Mouse (Mus musculus): ENCODE data around the gene Plppr5. TPM values are rescaled to one million over a fixed set of nuclear protein-coding genes. Genes with fewer than 3 reads are reported as not detected.
A peak's percentile ranks its signal among the peaks of the same experiment; 100 is the strongest.

Gene Plppr5
- polyA plus RNA-seq (2016; fragmentation: Nextera tagmentation; extraction: Ambion mirVana): 0.92 and 1.1 TPM in 2 replicates

- H3K27me3 ChIP-seq (replicated peaks): peaks cover 18% of the 10 kb centered on the region
- WGBS: 23% methylated on average over 20 of the region's 20 CpGs
- peak; percentile 49 for ATAC-seq (ENCODE audit: low FRiP score, low read depth)
- no peaks in the 10 kb centered on the region for H3K9me3 ChIP-seq
- no peak within 1 kb of the TSS for H3K27ac ChIP-seq
- H3K4me3 ChIP-seq: peak within 1 kb of the TSS; percentile 72
- H3K36me3 ChIP-seq: no peaks in the 10 kb centered on the region
- H3K9ac ChIP-seq: peak within 1 kb of the TSS; percentile 73
- no peaks in the 10 kb centered on the region; the same call in 1 of the 2 replicates for H3K4me1 ChIP-seq
- H3K4me2 ChIP-seq (replicated peaks): peak within 1 kb of the TSS; percentile 98
Observed at GRCm38 (mm10) chr3:117574529-117575252, at the start of gene Plppr5. TSS of gene Plppr5 (plus strand) at chr3:117574836.

DNA sequence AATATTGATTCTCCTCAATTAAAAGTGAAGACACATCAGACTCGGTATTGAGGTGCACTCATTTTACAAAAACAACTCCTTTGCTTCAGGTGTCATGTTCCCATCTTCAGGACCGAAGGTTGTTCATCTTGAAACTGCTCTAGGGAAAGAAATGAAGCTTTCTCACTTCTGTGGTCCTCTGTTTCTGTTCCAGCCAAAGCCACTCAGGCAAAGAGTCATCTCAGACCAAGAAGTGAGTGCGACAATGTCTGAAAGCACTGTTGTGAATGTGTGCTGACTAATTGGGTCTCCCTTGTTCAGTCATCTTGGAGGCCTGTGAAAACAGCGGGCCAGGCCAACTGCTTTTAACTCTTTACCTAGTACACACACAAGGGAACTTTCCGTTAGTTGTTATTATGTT is 24.7 kb upstream of the Plppr5 start:
- no peak overlapping the region for H3K4me3 ChIP-seq
- H3K9me3 ChIP-seq: no peaks in the 10 kb centered on the region
- 91% methylated on average over 5 of the region's 5 CpGs for WGBS
- H3K36me3 ChIP-seq: no peaks in the 10 kb centered on the region
- no peak overlapping the region for H3K27ac ChIP-seq
- no peaks in the 10 kb centered on the region for H3K27me3 ChIP-seq (replicated peaks)
- ATAC-seq (ENCODE audit: low FRiP score, low read depth): no peak
- no peaks in the 10 kb centered on the region for H3K4me1 ChIP-seq
- no peak overlapping the region for H3K4me2 ChIP-seq (replicated peaks)
- no peak overlapping the region for H3K9ac ChIP-seq

DNA sequence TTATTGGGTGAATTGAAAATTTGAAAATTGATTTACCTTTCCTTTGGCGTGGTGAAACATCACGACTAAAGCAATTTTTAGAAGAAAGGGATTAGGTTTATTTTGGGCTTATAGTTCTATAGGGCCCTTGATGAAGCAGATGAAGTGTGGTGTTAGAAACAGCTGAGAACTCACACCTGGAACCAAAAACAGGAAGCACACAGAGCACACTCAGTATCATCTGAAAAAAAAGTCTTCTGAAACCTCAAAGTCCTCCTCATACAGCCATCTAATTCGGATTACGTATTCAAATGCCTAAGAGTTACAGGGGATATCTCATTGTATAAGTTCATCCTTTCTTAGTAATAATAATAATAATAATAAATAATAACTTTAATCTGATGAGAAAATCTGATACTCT is 24.1 kb upstream of the Plppr5 start:
- Histone ChIP-seq H3K4me2 (replicated peaks) (no peak overlapping the region), H3K36me3 (no peaks in the 10 kb centered on the region), H3K9me3 (no peaks in the 10 kb centered on the region), H3K27me3 (replicated peaks) (no peaks in the 10 kb centered on the region), H3K9ac (no peak overlapping the region), H3K4me1 (no peaks in the 10 kb centered on the region), H3K4me3 (no peak overlapping the region), H3K27ac (no peak overlapping the region)
- ATAC-seq (ENCODE audit: low FRiP score, low read depth): no peak
- 92% methylated on average over 4 of the region's 4 CpGs for WGBS

- H3K36me3 ChIP-seq: no peaks in the 10 kb centered on the region
- no peak overlapping the region for H3K9ac ChIP-seq
- no peak overlapping the region for H3K27ac ChIP-seq
- no peak overlapping the region for H3K4me2 ChIP-seq (replicated peaks)
- ATAC-seq (ENCODE audit: low FRiP score, low read depth): peak; percentile 68; the same call in 1 of the 2 replicates
- no peaks in the 10 kb centered on the region for H3K27me3 ChIP-seq (replicated peaks)
- 37% methylated on average over 1 of the region's 1 CpGs for WGBS
- no peak overlapping the region for H3K4me3 ChIP-seq
- H3K4me1 ChIP-seq: no peaks in the 10 kb centered on the region
- H3K9me3 ChIP-seq: no peaks in the 10 kb centered on the region
Observed at GRCm38 (mm10) chr3:117556972-117557371, 17.7 kb upstream of the Plppr5 start.

- Histone ChIP-seq H3K36me3 (no peaks in the 10 kb centered on the region), H3K27me3 (replicated peaks) (peaks cover 18% of the 10 kb centered on the region), H3K4me1 (no peaks in the 10 kb centered on the region; the same call in 1 of the 2 replicates), H3K4me2 (replicated peaks) (peak overlapping the region; percentile 98), H3K27ac (no peak overlapping the region), H3K9me3 (no peaks in the 10 kb centered on the region), H3K4me3 (peak overlapping the region; percentile 72), H3K9ac (peak overlapping the region; percentile 73)
- WGBS: under 1% methylated on average over 72 of the region's 74 CpGs
- ATAC-seq (ENCODE audit: low FRiP score, low read depth): peak; percentile 92
Observed at GRCm38 (mm10) chr3:117575253-117575927, 754 bp downstream of the Plppr5 start.

GRCm38 (mm10) chr3:117575928-117576254 is 1.3 kb downstream of the Plppr5 start:
- Histone ChIP-seq H3K27ac (no peak overlapping the region), H3K27me3 (replicated peaks) (peaks cover 18% of the 10 kb centered on the region), H3K4me1 (no peaks in the 10 kb centered on the region; the same call in 1 of the 2 replicates), H3K9me3 (no peaks in the 10 kb centered on the region), H3K4me2 (replicated peaks) (peak overlapping the region; percentile 98), H3K36me3 (no peaks in the 10 kb centered on the region), H3K9ac (peak overlapping the region; percentile 73; the same call in 1 of the 2 replicates), H3K4me3 (peak overlapping the region; percentile 72)
- no peak; the same call in 1 of the 2 replicates for ATAC-seq (ENCODE audit: low FRiP score, low read depth)
- 30% methylated on average over 3 of the region's 3 CpGs for WGBS

GRCm38 (mm10) chr3:117577349-117577748 is 2.7 kb downstream of the Plppr5 start:
- peaks cover 18% of the 10 kb centered on the region for H3K27me3 ChIP-seq (replicated peaks)
- H3K9ac ChIP-seq: no peak overlapping the region
- no peaks in the 10 kb centered on the region for H3K9me3 ChIP-seq
- H3K4me2 ChIP-seq (replicated peaks): no peak overlapping the region
- no peak overlapping the region for H3K4me3 ChIP-seq
- no peak for ATAC-seq (ENCODE audit: low FRiP score, low read depth)
- H3K36me3 ChIP-seq: no peaks in the 10 kb centered on the region
- no peaks in the 10 kb centered on the region; the same call in 1 of the 2 replicates for H3K4me1 ChIP-seq
- H3K27ac ChIP-seq: no peak overlapping the region
- WGBS: 92% methylated on average over 2 of the region's 2 CpGs

DNA sequence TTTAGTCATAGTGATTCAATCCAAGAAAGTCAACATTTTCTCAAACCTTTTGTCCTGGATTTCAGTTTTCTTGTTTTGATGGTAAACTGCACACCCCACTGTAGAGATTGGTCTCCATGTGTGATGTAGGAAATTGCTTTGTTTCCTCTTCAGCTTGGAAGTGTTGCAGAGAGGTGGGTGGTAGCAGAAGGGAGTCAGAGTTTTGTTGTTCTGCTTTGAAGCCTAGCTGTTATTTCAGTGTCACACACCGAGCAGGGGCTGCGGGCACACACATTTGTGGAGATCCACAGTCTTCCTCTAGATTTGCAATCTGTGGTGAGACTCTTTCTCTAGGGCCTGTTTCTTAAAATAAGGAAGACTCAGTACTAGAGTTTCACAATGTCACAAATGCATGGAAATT is 8.0 kb downstream of the Plppr5 start:
- 80% methylated on average over 2 of the region's 2 CpGs for WGBS
- no peaks in the 10 kb centered on the region for H3K4me1 ChIP-seq

GRCm38 (mm10) chr3:117602404-117602803 is 27.8 kb downstream of the Plppr5 start:
- Histone ChIP-seq H3K9ac (no peak overlapping the region), H3K36me3 (no peaks in the 10 kb centered on the region), H3K27ac (no peak overlapping the region), H3K4me3 (no peak overlapping the region), H3K27me3 (replicated peaks) (no peaks in the 10 kb centered on the region), H3K4me1 (no peaks in the 10 kb centered on the region), H3K4me2 (replicated peaks) (no peak overlapping the region), H3K9me3 (no peaks in the 10 kb centered on the region)
- ATAC-seq (ENCODE audit: low FRiP score, low read depth): no peak
- WGBS: 53% methylated on average over 1 of the region's 1 CpGs

More for the DNA sequence above, 8.0 kb downstream of the Plppr5 start:
- Histone ChIP-seq H3K36me3 (no peaks in the 10 kb centered on the region), H3K4me3 (no peak overlapping the region), H3K9me3 (no peaks in the 10 kb centered on the region), H3K27me3 (replicated peaks) (no peaks in the 10 kb centered on the region), H3K9ac (no peak overlapping the region), H3K27ac (no peak overlapping the region), H3K4me2 (replicated peaks) (no peak overlapping the region)
- ATAC-seq (ENCODE audit: low FRiP score, low read depth): no peak

GRCm38 (mm10) chr3:117603458-117603857 is 28.8 kb downstream of the Plppr5 start:
- no peak overlapping the region for H3K9ac ChIP-seq
- no peaks in the 10 kb centered on the region for H3K27me3 ChIP-seq (replicated peaks)
- no peaks in the 10 kb centered on the region for H3K4me1 ChIP-seq
- no peaks in the 10 kb centered on the region for H3K9me3 ChIP-seq
- 71% methylated on average over 2 of the region's 2 CpGs for WGBS
- no peak overlapping the region for H3K4me2 ChIP-seq (replicated peaks)
- H3K27ac ChIP-seq: no peak overlapping the region
- H3K4me3 ChIP-seq: no peak overlapping the region
- ATAC-seq (ENCODE audit: low FRiP score, low read depth): no peak
- no peaks in the 10 kb centered on the region for H3K36me3 ChIP-seq

- Histone ChIP-seq H3K4me3 (no peak overlapping the region), H3K36me3 (no peaks in the 10 kb centered on the region), H3K4me1 (no peaks in the 10 kb centered on the region), H3K9me3 (no peaks in the 10 kb centered on the region), H3K27me3 (replicated peaks) (no peaks in the 10 kb centered on the region), H3K27ac (no peak overlapping the region), H3K9ac (no peak overlapping the region), H3K4me2 (replicated peaks) (no peak overlapping the region)
- no peak for ATAC-seq (ENCODE audit: low FRiP score, low read depth)
Observed at GRCm38 (mm10) chr3:117606383-117606782, 31.7 kb downstream of the Plppr5 start.

DNA sequence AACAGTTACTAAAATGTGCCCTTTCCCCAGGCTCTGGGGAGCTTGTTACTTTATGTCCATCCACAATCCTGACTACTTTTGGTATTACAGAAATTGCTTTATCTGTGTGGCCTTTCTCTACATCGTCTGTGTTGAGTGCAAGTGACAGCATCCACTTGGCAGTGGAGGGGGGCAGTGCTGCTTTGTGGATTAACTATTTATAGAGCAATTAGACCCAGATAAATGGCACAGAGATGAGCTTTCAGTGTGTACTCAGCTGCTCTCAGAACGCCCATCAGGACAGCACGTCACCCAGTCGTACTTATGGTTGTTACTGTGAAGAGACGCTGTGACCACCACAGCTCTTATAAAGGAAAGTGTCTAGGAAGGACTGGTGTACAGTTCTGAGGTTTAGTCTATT is 36.8 kb downstream of the Plppr5 start:
- Histone ChIP-seq H3K27ac (no peak overlapping the region), H3K27me3 (replicated peaks) (no peaks in the 10 kb centered on the region), H3K9ac (no peak overlapping the region), H3K4me1 (no peaks in the 10 kb centered on the region), H3K4me2 (replicated peaks) (no peak overlapping the region), H3K4me3 (no peak overlapping the region), H3K9me3 (no peaks in the 10 kb centered on the region), H3K36me3 (no peaks in the 10 kb centered on the region)
- no peak for ATAC-seq (ENCODE audit: low FRiP score, low read depth)
- 73% methylated on average over 5 of the region's 5 CpGs for WGBS

Data from neural tube, embryonic 12.5 days (tissue).